Comparison of ENCODE assay signal across 16 mouse cellular contexts in genomic region chr8:103551916-103552535, GRCm38 (mm10).
DNase-seq lines count a peak whose midpoint lies in the region; ATAC-seq and TF ChIP-seq lines count a peak whose summit lies in the region.
"Had no signal": no experiment of that assay in that cellular context is flagged by ENCODE, and none has a peak within 500 bp of the region (broad histone marks: within the 10 kb centered on the region; RNA-seq: fewer than 3 reads in every experiment).

No protein-coding gene starts in this region.

- 0 out of 2 replicates have a peak overlapping the region, but pooled peaks have one; percentile 9 for H3K4me2 ChIP-seq in heart, embryonic 14.5 days (ENCODE audit: low read length)
- no peak overlapping the region for H3K4me2 ChIP-seq in heart, embryonic 11.5 days
- no peak overlapping the region for H3K4me2 ChIP-seq in forebrain, embryonic 14.5 days (ENCODE audit: low read length)
- H3K4me2 ChIP-seq: embryonic facial prominence, embryonic 15.5 days; forebrain, embryonic 13.5 days; liver, embryonic 12.5 days; lung, embryonic 15.5 days; neural tube, embryonic 12.5 days had no signal

- H3K9ac ChIP-seq in heart, embryonic 14.5 days (ENCODE audit: low read length): no peak overlapping the region
- H3K9ac ChIP-seq in heart, embryonic 11.5 days (ENCODE audit: low read depth, low read length): no peak overlapping the region
- no peak overlapping the region for H3K9ac ChIP-seq in forebrain, embryonic 14.5 days (ENCODE audit: low read length)
- H3K9ac ChIP-seq: embryonic facial prominence, embryonic 15.5 days; forebrain, embryonic 13.5 days; liver, embryonic 12.5 days; lung, embryonic 15.5 days; neural tube, embryonic 12.5 days had no signal

- H3K4me3 ChIP-seq in heart, embryonic 14.5 days (ENCODE audit: control insufficient read depth in 1 of 2, insufficient read depth in 1 of 2, low read depth in 1 of 2, low read length in 2 of 2): no peak overlapping the region
- no peak overlapping the region for H3K4me3 ChIP-seq in heart, embryonic 11.5 days (ENCODE audit: low read depth, low read length)
- H3K4me3 ChIP-seq in layer of hippocampus, adult 2 months: no peak overlapping the region
- H3K4me3 ChIP-seq in forebrain, embryonic 14.5 days (ENCODE audit: low read depth, low read length): no peak overlapping the region
- H3K4me3 ChIP-seq: embryonic facial prominence, embryonic 15.5 days; forebrain, embryonic 13.5 days; limb, embryonic 10.5 days; liver, embryonic 12.5 days; lung, embryonic 15.5 days; megakaryocyte, embryonic 14.5 days; neural tube, embryonic 12.5 days had no signal

- H3K27me3 ChIP-seq in heart, embryonic 14.5 days (ENCODE audit: control insufficient read depth, insufficient read depth, low read length): no peaks in the 10 kb centered on the region
- no peaks in the 10 kb centered on the region for H3K27me3 ChIP-seq in heart, embryonic 11.5 days (ENCODE audit: control insufficient read depth, insufficient read depth, low read length)
- no peaks in the 10 kb centered on the region for H3K27me3 ChIP-seq in forebrain, embryonic 14.5 days (replicated peaks; ENCODE audit: control insufficient read depth, insufficient read depth, low read length)
- H3K27me3 ChIP-seq: embryonic facial prominence, embryonic 15.5 days; forebrain, embryonic 13.5 days; liver, embryonic 12.5 days; lung, embryonic 15.5 days; megakaryocyte, embryonic 14.5 days; neural tube, embryonic 12.5 days had no signal

- TF ChIP-seq CTCF in layer of hippocampus, adult 2 months (conservative IDR thresholded peaks at IDR 0.05): peak; percentile 44

- no peak overlapping the region for H3K27ac ChIP-seq in heart, embryonic 14.5 days (replicated peaks in 1 of 2; ENCODE audit: control insufficient read depth in 1 of 2, insufficient read depth in 1 of 2, low read depth in 2 of 2, low read length in 2 of 2)
- H3K27ac ChIP-seq in heart, embryonic 11.5 days (ENCODE audit: low read depth, low read length): no peak overlapping the region
- no peak overlapping the region; the same call in 1 of the 2 replicates for H3K27ac ChIP-seq in layer of hippocampus, adult 2 months
- H3K27ac ChIP-seq in forebrain, embryonic 14.5 days (ENCODE audit: low read depth, low read length): no peak overlapping the region
- H3K27ac ChIP-seq: embryonic facial prominence, embryonic 15.5 days; forebrain, embryonic 13.5 days; limb, embryonic 10.5 days; liver, embryonic 12.5 days; lung, embryonic 15.5 days; neural tube, embryonic 12.5 days had no signal

- peak; percentile 9 for DNase-seq in cerebellum, adult 11-12 months
- no peak for DNase-seq in cerebellum, adult 11 months
- peak; percentile 14 for DNase-seq in cerebellum, adult 9-10 months
- peak in 1 of 2 experiments; percentile 17 for DNase-seq in layer of hippocampus, adult 2 months (ENCODE audit: low spot score in 2 of 2)
- DNase-seq in kidney, postnatal 14 days: no peak
- DNase-seq in forebrain, embryonic 14.5 days (ENCODE audit: low spot score): no peak
- DNase-seq: kidney, adult 9 months had no signal

- ATAC-seq in heart, embryonic 14.5 days (ENCODE audit: insufficient number of reproducible peaks, insufficient read depth, low FRiP score, low read depth): no peak
- ATAC-seq in heart, embryonic 11.5 days (replicated peaks; ENCODE audit: insufficient number of reproducible peaks, low FRiP score, low TSS enrichment): no peak
- ATAC-seq in forebrain, embryonic 14.5 days: no peak
- ATAC-seq: forebrain, embryonic 13.5 days; liver, embryonic 12.5 days had no signal

- H3K4me1 ChIP-seq in heart, embryonic 14.5 days (ENCODE audit: control insufficient read depth in 2 of 2, insufficient read depth in 2 of 2, low read length in 2 of 2): no peaks in the 10 kb centered on the region
- no peaks in the 10 kb centered on the region for H3K4me1 ChIP-seq in heart, embryonic 11.5 days (ENCODE audit: control insufficient read depth, insufficient read depth, low read length)
- H3K4me1 ChIP-seq in forebrain, embryonic 14.5 days (ENCODE audit: control insufficient read depth, insufficient read depth, low read length): no peaks in the 10 kb centered on the region
- H3K4me1 ChIP-seq: embryonic facial prominence, embryonic 15.5 days; forebrain, embryonic 13.5 days; limb, embryonic 10.5 days; liver, embryonic 12.5 days; lung, embryonic 15.5 days; megakaryocyte, embryonic 14.5 days; neural tube, embryonic 12.5 days had no signal

- 45% methylated on average over 8 of the region's 8 CpGs for WGBS in heart, embryonic 14.5 days
- 63% methylated on average over 8 of the region's 8 CpGs for WGBS in heart, embryonic 11.5 days (ENCODE audit: insufficient replicate concordance)
- 89% methylated on average over 8 of the region's 8 CpGs for WGBS in forebrain, embryonic 14.5 days

- no peaks in the 10 kb centered on the region for H3K36me3 ChIP-seq in heart, embryonic 14.5 days (ENCODE audit: control insufficient read depth, insufficient read depth, low read length)
- no peaks in the 10 kb centered on the region for H3K36me3 ChIP-seq in heart, embryonic 11.5 days (ENCODE audit: control insufficient read depth, insufficient read depth, low read length)
- H3K36me3 ChIP-seq in forebrain, embryonic 14.5 days (ENCODE audit: control insufficient read depth, insufficient read depth, low read length): no peaks in the 10 kb centered on the region
- H3K36me3 ChIP-seq: embryonic facial prominence, embryonic 15.5 days; limb, embryonic 10.5 days; liver, embryonic 12.5 days; lung, embryonic 15.5 days; neural tube, embryonic 12.5 days had no signal

- H3K9me3 ChIP-seq in heart, embryonic 14.5 days (ENCODE audit: control insufficient read depth, low read length): no peaks in the 10 kb centered on the region
- H3K9me3 ChIP-seq in heart, embryonic 11.5 days (replicated peaks; ENCODE audit: control insufficient read depth, low read length): no peaks in the 10 kb centered on the region
- no peaks in the 10 kb centered on the region for H3K9me3 ChIP-seq in forebrain, embryonic 14.5 days (replicated peaks; ENCODE audit: control insufficient read depth, low read length)
- H3K9me3 ChIP-seq: embryonic facial prominence, embryonic 15.5 days; forebrain, embryonic 13.5 days; limb, embryonic 10.5 days; lung, embryonic 15.5 days; neural tube, embryonic 12.5 days had no signal

Comparison
In these comparisons a context has a peak if more than half of its experiments do, and no peak if none do; other contexts are left out.
1. DNase-seq: peak in cerebellum, adult 11-12 months (single experiment) and cerebellum, adult 9-10 months (single experiment); none in cerebellum, adult 11 months (single experiment), kidney, postnatal 14 days (single experiment) and forebrain, embryonic 14.5 days (single experiment).